Mouse (Mus musculus) right cerebral cortex, postnatal 10 days (tissue): ENCODE data around the gene Capzb.

Experiments
- DNase-seq, 2 experiments: peaks; one replicate each; pipeline ENCODE4 v3.0.0; 2021; ENCODE audit warnings: low spot score in 2 of 2

Gene Capzb

GRCm38 (mm10) chr4:139234261-139234660, 41.6 kb downstream of the Capzb start:
- no peak for DNase-seq

- DNase-seq = no peak
These were observed 42.9 kb downstream of the Capzb start for GRCm38 (mm10) chr4:139235556-139235955.

- DNase-seq = peak in 1 of 2 experiments; percentile 41
These were observed 45.9 kb downstream of the Capzb start for GRCm38 (mm10) chr4:139238612-139239011.

- DNase-seq = no peak
These were observed 47.6 kb downstream of the Capzb start for GRCm38 (mm10) chr4:139240334-139240733.

GRCm38 (mm10) chr4:139241678-139242606, 49.2 kb downstream of the Capzb start:
- no peak for DNase-seq

GRCm38 (mm10) chr4:139242607-139242955, 49.9 kb downstream of the Capzb start:
- DNase-seq = no peak

- no peak for DNase-seq
These were observed 51.5 kb downstream of the Capzb start for GRCm38 (mm10) chr4:139244176-139244575.

GRCm38 (mm10) chr4:139244766-139245165, 52.1 kb downstream of the Capzb start:
- no peak for DNase-seq

GRCm38 (mm10) chr4:139245534-139245933, 52.8 kb downstream of the Capzb start:
- no peak for DNase-seq

- no peak for DNase-seq
These were observed 53.6 kb downstream of the Capzb start for GRCm38 (mm10) chr4:139246130-139246877.

GRCm38 (mm10) chr4:139247966-139248365, 55.3 kb downstream of the Capzb start:
- no peak for DNase-seq

- no peak for DNase-seq
These were observed 56.0 kb downstream of the Capzb start for GRCm38 (mm10) chr4:139248736-139249135.

GRCm38 (mm10) chr4:139250043-139250442, 57.3 kb downstream of the Capzb start:
- DNase-seq = no peak

GRCm38 (mm10) chr4:139250886-139251285, 58.2 kb downstream of the Capzb start:
- no peak for DNase-seq

GRCm38 (mm10) chr4:139252051-139252760, 59.5 kb downstream of the Capzb start:
- DNase-seq = peak; percentile 59 to 80

- no peak for DNase-seq
These were observed 60.5 kb downstream of the Capzb start for GRCm38 (mm10) chr4:139253206-139253605.

GRCm38 (mm10) chr4:139256146-139256545, 63.4 kb downstream of the Capzb start:
- no peak for DNase-seq

GRCm38 (mm10) chr4:139256708-139257107, 64.0 kb downstream of the Capzb start:
- no peak for DNase-seq

GRCm38 (mm10) chr4:139258621-139259301, 66.1 kb downstream of the Capzb start:
- no peak for DNase-seq

GRCm38 (mm10) chr4:139259302-139259871, 66.7 kb downstream of the Capzb start:
- no peak for DNase-seq

- DNase-seq = no peak
These were observed 70.3 kb downstream of the Capzb start for GRCm38 (mm10) chr4:139262981-139263380.
